17 mouse cellular contexts compared by ENCODE assay signal in genomic region chr4:87653440-87654165, GRCm38 (mm10).
DNase-seq lines count a peak whose midpoint lies in the region; ATAC-seq lines count a peak whose summit lies in the region.
"Had no signal": no experiment of that assay in that cellular context is flagged by ENCODE, and none has a peak within 500 bp of the region (broad histone marks: within the 10 kb centered on the region; RNA-seq: fewer than 3 reads in every experiment).

No protein-coding gene starts in this region.

- no peak overlapping the region for H3K4me3 ChIP-seq in kidney, embryonic 16.5 days (ENCODE audit: low read length)
- no peak overlapping the region for H3K4me3 ChIP-seq in midbrain, embryonic 14.5 days (replicated peaks; ENCODE audit: low read depth, low read length)
- H3K4me3 ChIP-seq: embryonic facial prominence, embryonic 13.5 days; forebrain, embryonic 13.5 days; hindbrain, embryonic 10.5 days had no signal

- no peak overlapping the region for H3K4me2 ChIP-seq in kidney, embryonic 16.5 days (replicated peaks; ENCODE audit: low read depth, low read length)
- H3K4me2 ChIP-seq in midbrain, embryonic 14.5 days (ENCODE audit: low read length): no peak overlapping the region
- H3K4me2 ChIP-seq: embryonic facial prominence, embryonic 13.5 days; forebrain, embryonic 13.5 days; heart, embryonic 11.5 days; hindbrain, embryonic 14.5 days had no signal

- ATAC-seq in kidney, embryonic 16.5 days (ENCODE audit: low FRiP score, low TSS enrichment): peak; percentile 85
- ATAC-seq in common myeloid progenitor, adult 5-6 weeks (replicated peaks; ENCODE audit: low read depth, poor library complexity, severe bottlenecking): peak; percentile 32; the same call in 1 of the 2 replicates
- no peak for ATAC-seq in midbrain, embryonic 14.5 days (ENCODE audit: low FRiP score, low TSS enrichment)
- ATAC-seq: forebrain, embryonic 13.5 days had no signal

- H3K27ac ChIP-seq in kidney, embryonic 16.5 days (ENCODE audit: low read length): no peak overlapping the region
- no peak overlapping the region for H3K27ac ChIP-seq in midbrain, embryonic 14.5 days (replicated peaks; ENCODE audit: low read depth, low read length)
- H3K27ac ChIP-seq: embryonic facial prominence, embryonic 13.5 days; forebrain, embryonic 13.5 days; hindbrain, embryonic 14.5 days had no signal

- no peaks in the 10 kb centered on the region for H3K36me3 ChIP-seq in kidney, embryonic 16.5 days (ENCODE audit: insufficient read depth, low read length)
- H3K36me3 ChIP-seq in midbrain, embryonic 14.5 days (ENCODE audit: control insufficient read depth, insufficient read depth, low read length): no peaks in the 10 kb centered on the region
- H3K36me3 ChIP-seq: embryonic facial prominence, embryonic 13.5 days; hindbrain, embryonic 10.5 days had no signal

- WGBS in kidney, embryonic 16.5 days: 52% methylated on average over 5 of the region's 5 CpGs
- WGBS in midbrain, embryonic 14.5 days: 82% methylated on average over 5 of the region's 5 CpGs

- H3K9ac ChIP-seq in kidney, embryonic 16.5 days (replicated peaks; ENCODE audit: low read length): no peak overlapping the region
- H3K9ac ChIP-seq in midbrain, embryonic 14.5 days (replicated peaks; ENCODE audit: low read length): no peak overlapping the region
- H3K9ac ChIP-seq: embryonic facial prominence, embryonic 13.5 days; forebrain, embryonic 13.5 days; hindbrain, embryonic 14.5 days had no signal

- DNase-seq in kidney, postnatal 25 days: no peak
- DNase-seq in MEL-GATA-1-ER (ENCODE audit: extremely low read depth, low read depth): peak; percentile 6
- DNase-seq in midbrain, embryonic 14.5 days: no peak
- DNase-seq in heart, adult 9 months (ENCODE audit: low spot score in 2 of 2): no peak
- DNase-seq: adrenal gland, postnatal 10 days; cerebellum, adult 11-12 months; cerebellum, adult 9-10 months; cerebellum, postnatal 25 days; gastrocnemius, postnatal 36 days; heart, adult 18-20 months had no signal

- 0 out of 2 replicates have a peak, but pooled peaks cover 3% of the 10 kb centered on the region for H3K27me3 ChIP-seq in kidney, embryonic 16.5 days (ENCODE audit: insufficient read depth, low read length)
- no peaks in the 10 kb centered on the region for H3K27me3 ChIP-seq in midbrain, embryonic 14.5 days (ENCODE audit: control insufficient read depth, insufficient read depth, low read length)
- H3K27me3 ChIP-seq: embryonic facial prominence, embryonic 13.5 days; forebrain, embryonic 13.5 days had no signal

- peaks cover 30% of the 10 kb centered on the region for H3K4me1 ChIP-seq in kidney, embryonic 16.5 days (ENCODE audit: insufficient read depth, low read length)
- H3K4me1 ChIP-seq in midbrain, embryonic 14.5 days (ENCODE audit: control insufficient read depth, insufficient read depth, low read length): peaks cover 14% of the 10 kb centered on the region

- H3K9me3 ChIP-seq in kidney, embryonic 16.5 days (ENCODE audit: low read length): no peaks in the 10 kb centered on the region
- H3K9me3 ChIP-seq in midbrain, embryonic 14.5 days (ENCODE audit: control insufficient read depth, low read length): no peaks in the 10 kb centered on the region
- H3K9me3 ChIP-seq: embryonic facial prominence, embryonic 13.5 days; forebrain, embryonic 13.5 days; hindbrain, embryonic 10.5 days had no signal
